16 mouse cellular contexts compared by ENCODE assay signal in genomic region chr2:158368313-158368712, GRCm38 (mm10).
"Had no signal": no experiment of that assay in that cellular context is flagged by ENCODE, and none has a peak within 500 bp of the region (broad histone marks: within the 10 kb centered on the region; RNA-seq: fewer than 3 reads in every experiment).

No protein-coding gene starts in this region.

- DNase-seq: retina, postnatal 1 day; right cerebral cortex, adult 18-20 months; right cerebral cortex, postnatal 14 days; right cerebral cortex, postnatal 25 days; right cerebral cortex, postnatal 4 days; spleen, adult 18-20 months; thymus, adult 18-20 months; thymus, adult 2 months; thymus, postnatal 14 days; thymus, postnatal 25 days; thymus, postnatal 36 days; thymus, postnatal 4 days had no signal

- H3K9ac ChIP-seq: neural tube, embryonic 13.5 days; neural tube, embryonic 15.5 days; stomach, embryonic 15.5 days had no signal

- H3K9me3 ChIP-seq: neural tube, embryonic 13.5 days; neural tube, embryonic 15.5 days; stomach, embryonic 15.5 days had no signal

- H3K27ac ChIP-seq: neural tube, embryonic 13.5 days; neural tube, embryonic 15.5 days; stomach, embryonic 15.5 days; stomach, postnatal 0 days had no signal

- H3K27me3 ChIP-seq: neural tube, embryonic 15.5 days; stomach, embryonic 15.5 days had no signal

- H3K4me2 ChIP-seq: neural tube, embryonic 13.5 days; neural tube, embryonic 15.5 days; stomach, embryonic 15.5 days had no signal

- H3K4me3 ChIP-seq: neural tube, embryonic 13.5 days; neural tube, embryonic 15.5 days; stomach, embryonic 15.5 days had no signal

- H3K36me3 ChIP-seq: neural tube, embryonic 13.5 days; neural tube, embryonic 15.5 days; stomach, embryonic 15.5 days had no signal

- H3K4me1 ChIP-seq: neural tube, embryonic 13.5 days; neural tube, embryonic 15.5 days; stomach, embryonic 15.5 days had no signal
